Mouse (Mus musculus): ENCODE measurements at regions not wholly inside any gene's neighbourhood (a gene's known extent, or its start where the extent isn't known, plus 50 kb on each side); places are given as distances from the start of the nearest gene placed in this dataset.
A peak's percentile ranks its signal among the peaks of the same experiment; 100 is the strongest.

- no peaks in the 10 kb centered on the region for H3K9me3 ChIP-seq
- no peak overlapping the region for H3K27ac ChIP-seq
- peaks cover 22% of the 10 kb centered on the region; the same call in 1 of the 2 replicates for H3K4me1 ChIP-seq
- H3K27me3 ChIP-seq = no peaks in the 10 kb centered on the region
- 91% methylated on average over 8 of the region's 8 CpGs for WGBS
- no peak for ATAC-seq (ENCODE audit: insufficient number of reproducible peaks, insufficient read depth, low FRiP score, low TSS enrichment)
- no peaks in the 10 kb centered on the region for H3K36me3 ChIP-seq
- H3K4me3 ChIP-seq = no peak overlapping the region
- H3K9ac ChIP-seq = no peak overlapping the region
- H3K4me2 ChIP-seq (replicated peaks) = no peak overlapping the region
These were observed 231.6 kb upstream of the Npvf start for GRCm38 (mm10) chr6:50885771-50886360.

- H3K4me1 ChIP-seq = peaks cover 5% of the 10 kb centered on the region; the same call in 1 of the 2 replicates
- H3K4me2 ChIP-seq (replicated peaks) = peak overlapping the region; percentile 21; the same call in 1 of the 2 replicates
- no peaks in the 10 kb centered on the region for H3K9me3 ChIP-seq
- H3K27me3 ChIP-seq = no peaks in the 10 kb centered on the region
- peak; percentile 31 for ATAC-seq (ENCODE audit: insufficient number of reproducible peaks, insufficient read depth, low FRiP score, low TSS enrichment)
- H3K27ac ChIP-seq = peak overlapping the region; percentile 70
- H3K9ac ChIP-seq = no peak overlapping the region; the same call in 1 of the 2 replicates
- WGBS = 27% methylated on average over 25 of the region's 25 CpGs
- H3K4me3 ChIP-seq = no peak overlapping the region
- H3K36me3 ChIP-seq = no peaks in the 10 kb centered on the region
These were observed 236.3 kb upstream of the Npvf start for GRCm38 (mm10) chr6:50890370-50891204.

GRCm38 (mm10) chr6:50891205-50891526 is 236.9 kb upstream of the Npvf start:
- H3K27ac ChIP-seq = peak overlapping the region; percentile 70
- H3K4me2 ChIP-seq (replicated peaks) = no peak overlapping the region; the same call in 1 of the 2 replicates
- H3K27me3 ChIP-seq = no peaks in the 10 kb centered on the region
- H3K9ac ChIP-seq = no peak overlapping the region
- peaks cover 5% of the 10 kb centered on the region; the same call in 1 of the 2 replicates for H3K4me1 ChIP-seq
- ATAC-seq (ENCODE audit: insufficient number of reproducible peaks, insufficient read depth, low FRiP score, low TSS enrichment) = no peak
- H3K36me3 ChIP-seq = no peaks in the 10 kb centered on the region
- WGBS = 59% methylated on average over 3 of the region's 3 CpGs
- no peaks in the 10 kb centered on the region for H3K9me3 ChIP-seq
- no peak overlapping the region for H3K4me3 ChIP-seq

- Histone ChIP-seq H3K4me3 (no peak overlapping the region), H3K27me3 (no peaks in the 10 kb centered on the region), H3K9ac (no peak overlapping the region), H3K9me3 (no peaks in the 10 kb centered on the region), H3K4me2 (replicated peaks) (no peak overlapping the region), H3K4me1 (no peaks in the 10 kb centered on the region), H3K27ac (no peak overlapping the region), H3K36me3 (no peaks in the 10 kb centered on the region)
- WGBS = 88% methylated on average over 3 of the region's 3 CpGs
- ATAC-seq (ENCODE audit: insufficient number of reproducible peaks, insufficient read depth, low FRiP score, low TSS enrichment) = no peak
These were observed 244.6 kb upstream of the Npvf start for GRCm38 (mm10) chr6:50898792-50899191.

- H3K4me2 ChIP-seq (replicated peaks) = no peak overlapping the region
- no peak for ATAC-seq (ENCODE audit: insufficient number of reproducible peaks, insufficient read depth, low FRiP score, low TSS enrichment)
- peak overlapping the region; percentile 84 for H3K27ac ChIP-seq
- no peak overlapping the region for H3K4me3 ChIP-seq
- peaks cover 15% of the 10 kb centered on the region; the same call in 1 of the 2 replicates for H3K4me1 ChIP-seq
- no peak overlapping the region for H3K9ac ChIP-seq
- no peaks in the 10 kb centered on the region for H3K27me3 ChIP-seq
- no peaks in the 10 kb centered on the region for H3K36me3 ChIP-seq
- 69% methylated on average over 8 of the region's 8 CpGs for WGBS
- no peaks in the 10 kb centered on the region for H3K9me3 ChIP-seq
These were observed 261.2 kb upstream of the Npvf start for GRCm38 (mm10) chr6:50915166-50916030.

GRCm38 (mm10) chr6:50918248-50918647 is 264.0 kb upstream of the Npvf start:
- Histone ChIP-seq H3K9me3 (no peaks in the 10 kb centered on the region), H3K9ac (no peak overlapping the region), H3K4me2 (replicated peaks) (no peak overlapping the region), H3K4me3 (no peak overlapping the region), H3K27ac (peak overlapping the region; percentile 24; the same call in 1 of the 2 replicates), H3K4me1 (peaks cover 15% of the 10 kb centered on the region; the same call in 1 of the 2 replicates), H3K27me3 (no peaks in the 10 kb centered on the region), H3K36me3 (no peaks in the 10 kb centered on the region)
- no peak for ATAC-seq (ENCODE audit: insufficient number of reproducible peaks, insufficient read depth, low FRiP score, low TSS enrichment)
- WGBS = 71% methylated on average over 3 of the region's 3 CpGs

- no peak overlapping the region for H3K4me3 ChIP-seq
- no peak for ATAC-seq (ENCODE audit: insufficient number of reproducible peaks, insufficient read depth, low FRiP score, low TSS enrichment)
- H3K27me3 ChIP-seq = no peaks in the 10 kb centered on the region
- H3K9ac ChIP-seq = no peak overlapping the region
- no peak overlapping the region for H3K4me2 ChIP-seq (replicated peaks)
- H3K36me3 ChIP-seq = no peaks in the 10 kb centered on the region
- no peak overlapping the region for H3K27ac ChIP-seq
- WGBS = 92% methylated on average over 3 of the region's 3 CpGs
- H3K9me3 ChIP-seq = peaks cover 3% of the 10 kb centered on the region
- H3K4me1 ChIP-seq = peaks cover 23% of the 10 kb centered on the region
These were observed 268.0 kb upstream of the Npvf start for GRCm38 (mm10) chr6:50922235-50922634.

GRCm38 (mm10) chr6:50924571-50924970 is 270.3 kb upstream of the Npvf start:
- Histone ChIP-seq H3K4me2 (replicated peaks) (no peak overlapping the region; the same call in 1 of the 2 replicates), H3K9me3 (peaks cover 3% of the 10 kb centered on the region), H3K9ac (no peak overlapping the region), H3K27me3 (no peaks in the 10 kb centered on the region), H3K4me3 (no peak overlapping the region), H3K4me1 (peaks cover 16% of the 10 kb centered on the region), H3K27ac (peak overlapping the region; percentile 89), H3K36me3 (no peaks in the 10 kb centered on the region)
- no peak for ATAC-seq (ENCODE audit: insufficient number of reproducible peaks, insufficient read depth, low FRiP score, low TSS enrichment)
- 13% methylated on average over 5 of the region's 5 CpGs for WGBS

GRCm38 (mm10) chr6:50924998-50925397 is 270.8 kb upstream of the Npvf start:
- peak overlapping the region; percentile 89 for H3K27ac ChIP-seq
- H3K27me3 ChIP-seq = no peaks in the 10 kb centered on the region
- H3K4me1 ChIP-seq = peaks cover 16% of the 10 kb centered on the region
- H3K9me3 ChIP-seq = peaks cover 3% of the 10 kb centered on the region
- WGBS = 18% methylated on average over 7 of the region's 7 CpGs
- H3K4me2 ChIP-seq (replicated peaks) = no peak overlapping the region
- no peak overlapping the region for H3K9ac ChIP-seq
- no peak overlapping the region for H3K4me3 ChIP-seq
- ATAC-seq (ENCODE audit: insufficient number of reproducible peaks, insufficient read depth, low FRiP score, low TSS enrichment) = peak; percentile 85; the same call in 1 of the 2 replicates
- no peaks in the 10 kb centered on the region for H3K36me3 ChIP-seq

GRCm38 (mm10) chr6:50926313-50926712 is 272.1 kb upstream of the Npvf start:
- Histone ChIP-seq H3K36me3 (no peaks in the 10 kb centered on the region), H3K9ac (no peak overlapping the region), H3K27ac (peak overlapping the region; percentile 81), H3K4me3 (no peak overlapping the region), H3K4me1 (peaks cover 16% of the 10 kb centered on the region), H3K4me2 (replicated peaks) (no peak overlapping the region), H3K9me3 (peaks cover 3% of the 10 kb centered on the region), H3K27me3 (no peaks in the 10 kb centered on the region)
- WGBS = 44% methylated on average over 1 of the region's 1 CpGs
- no peak for ATAC-seq (ENCODE audit: insufficient number of reproducible peaks, insufficient read depth, low FRiP score, low TSS enrichment)

- peaks cover 10% of the 10 kb centered on the region for H3K4me1 ChIP-seq
- no peak overlapping the region for H3K9ac ChIP-seq
- peak overlapping the region; percentile 61; the same call in 1 of the 2 replicates for H3K27ac ChIP-seq
- H3K4me3 ChIP-seq = no peak overlapping the region
- ATAC-seq (ENCODE audit: insufficient number of reproducible peaks, insufficient read depth, low FRiP score, low TSS enrichment) = no peak
- no peaks in the 10 kb centered on the region for H3K27me3 ChIP-seq
- H3K4me2 ChIP-seq (replicated peaks) = no peak overlapping the region
- peaks cover 3% of the 10 kb centered on the region for H3K9me3 ChIP-seq
- no peaks in the 10 kb centered on the region for H3K36me3 ChIP-seq
- 79% methylated on average over 9 of the region's 9 CpGs for WGBS
These were observed 275.3 kb upstream of the Npvf start for GRCm38 (mm10) chr6:50929503-50929902.
